Mouse (Mus musculus): ENCODE measurements around the gene Zwilch. TPM values are rescaled to one million over a fixed set of nuclear protein-coding genes. Genes with fewer than 3 reads are reported as not detected.
A peak's percentile ranks its signal among the peaks of the same experiment; 100 is the strongest.
"Not testable (repeated sequence)": the region's sequence is repeated elsewhere in the genome, so short reads cannot be mapped to it uniquely, and the experiment has no call there.

Zwilch gene
- polyA plus RNA-seq, 1 experiment from 2014 or later = 4.1 TPM

DNA sequence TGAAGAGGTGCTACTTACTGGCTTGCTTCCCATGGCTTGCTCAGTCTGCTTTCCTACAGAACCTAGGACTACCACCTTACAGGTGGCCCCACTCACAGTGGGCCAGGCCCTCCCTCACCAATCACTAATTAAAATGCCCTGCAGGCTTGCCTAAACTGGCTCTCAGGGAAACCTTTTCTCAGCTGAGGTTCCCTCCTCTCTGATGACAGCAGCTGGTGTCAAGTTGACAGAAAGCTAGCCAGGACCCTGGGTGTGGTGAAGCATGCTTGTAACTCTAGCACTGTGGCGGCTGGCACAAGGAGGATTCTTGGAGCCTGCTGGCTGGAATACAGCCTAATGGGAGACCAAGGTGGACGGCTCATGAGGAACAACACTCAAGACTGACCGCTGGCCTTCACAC lies 47.6 kb downstream of the Zwilch start:
- H3K4me1 ChIP-seq (replicated peaks; ENCODE audit: control insufficient read depth, insufficient read depth) = no peaks in the 10 kb centered on the region
- H3K9me3 ChIP-seq (ENCODE audit: control insufficient read depth, low read length) = no peaks in the 10 kb centered on the region
- no peak overlapping the region for H3K4me2 ChIP-seq (replicated peaks; ENCODE audit: low read depth)
- H3K9ac ChIP-seq (ENCODE audit: low read length) = no peak overlapping the region
- no peaks in the 10 kb centered on the region for H3K36me3 ChIP-seq (ENCODE audit: control insufficient read depth, insufficient read depth, low read length)
- no peak overlapping the region for H3K4me3 ChIP-seq (ENCODE audit: low read depth, low read length)
- DNase-seq (ENCODE audit: low spot score) (no peak), ATAC-seq (ENCODE audit: low FRiP score, low TSS enrichment) (peak; percentile 8; the same call in 1 of the 2 replicates)
- H3K27me3 ChIP-seq (ENCODE audit: control insufficient read depth, insufficient read depth, low read length) = no peaks in the 10 kb centered on the region
- peak overlapping the region; percentile 63 for H3K27ac ChIP-seq (replicated peaks)
- WGBS = 54% methylated on average over 3 of the region's 3 CpGs
- no peak for TF ChIP-seq EP300 (optimal IDR thresholded peaks at IDR 0.05)
- no peak for TF ChIP-seq CTCF (IDR thresholded peaks at IDR 0.05; ENCODE audit: low read depth)

DNA sequence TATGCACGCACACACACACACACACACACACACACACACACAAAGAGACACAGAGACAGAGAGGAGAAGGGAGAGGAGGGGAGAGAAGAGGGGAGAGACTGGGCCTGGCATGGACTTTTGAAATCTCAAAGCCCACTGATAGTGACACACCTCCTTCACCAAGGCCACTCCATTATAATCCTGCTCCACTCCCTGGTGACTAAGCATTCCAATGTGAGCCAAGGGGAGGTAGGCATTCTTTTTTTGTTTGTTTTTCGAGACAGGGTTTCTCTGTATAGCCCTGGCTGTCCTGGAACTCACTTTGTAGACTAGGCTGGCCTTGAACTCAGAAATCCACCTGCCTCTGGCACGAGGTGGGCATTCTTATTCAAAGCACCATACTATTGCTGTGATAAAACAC lies 48.1 kb downstream of the Zwilch start:
- H3K9me3 ChIP-seq (ENCODE audit: control insufficient read depth, low read length); DNase-seq (ENCODE audit: low spot score); H3K4me2 ChIP-seq (replicated peaks; ENCODE audit: low read depth); H3K4me3 ChIP-seq (ENCODE audit: low read depth, low read length); H3K36me3 ChIP-seq (ENCODE audit: control insufficient read depth, insufficient read depth, low read length); H3K9ac ChIP-seq (ENCODE audit: low read length); H3K27me3 ChIP-seq (ENCODE audit: control insufficient read depth, insufficient read depth, low read length); H3K4me1 ChIP-seq (replicated peaks; ENCODE audit: control insufficient read depth, insufficient read depth): not testable (repeated sequence)
- 46% methylated on average over 3 of the region's 3 CpGs for WGBS
- ATAC-seq (ENCODE audit: low FRiP score, low TSS enrichment) = peak; percentile 64
- peak overlapping the region; percentile 63 for H3K27ac ChIP-seq (replicated peaks)

GRCm38 (mm10) chr9:64122601-64123000 lies 50.3 kb downstream of the Zwilch start:
- Histone ChIP-seq H3K4me3 (ENCODE audit: low read depth, low read length) (no peak overlapping the region), H3K9ac (ENCODE audit: low read length) (no peak overlapping the region), H3K9me3 (ENCODE audit: control insufficient read depth, low read length) (no peaks in the 10 kb centered on the region), H3K4me1 (replicated peaks; ENCODE audit: control insufficient read depth, insufficient read depth) (no peaks in the 10 kb centered on the region), H3K27me3 (ENCODE audit: control insufficient read depth, insufficient read depth, low read length) (no peaks in the 10 kb centered on the region), H3K4me2 (replicated peaks; ENCODE audit: low read depth) (no peak overlapping the region), H3K27ac (replicated peaks) (no peak overlapping the region), H3K36me3 (ENCODE audit: control insufficient read depth, insufficient read depth, low read length) (no peaks in the 10 kb centered on the region)
- WGBS = 91% methylated on average over 10 of the region's 10 CpGs
- DNase-seq (ENCODE audit: low spot score) = no peak
- no peak for ATAC-seq (ENCODE audit: low FRiP score, low TSS enrichment)
- TF ChIP-seq EP300 (optimal IDR thresholded peaks at IDR 0.05) = no peak

DNA sequence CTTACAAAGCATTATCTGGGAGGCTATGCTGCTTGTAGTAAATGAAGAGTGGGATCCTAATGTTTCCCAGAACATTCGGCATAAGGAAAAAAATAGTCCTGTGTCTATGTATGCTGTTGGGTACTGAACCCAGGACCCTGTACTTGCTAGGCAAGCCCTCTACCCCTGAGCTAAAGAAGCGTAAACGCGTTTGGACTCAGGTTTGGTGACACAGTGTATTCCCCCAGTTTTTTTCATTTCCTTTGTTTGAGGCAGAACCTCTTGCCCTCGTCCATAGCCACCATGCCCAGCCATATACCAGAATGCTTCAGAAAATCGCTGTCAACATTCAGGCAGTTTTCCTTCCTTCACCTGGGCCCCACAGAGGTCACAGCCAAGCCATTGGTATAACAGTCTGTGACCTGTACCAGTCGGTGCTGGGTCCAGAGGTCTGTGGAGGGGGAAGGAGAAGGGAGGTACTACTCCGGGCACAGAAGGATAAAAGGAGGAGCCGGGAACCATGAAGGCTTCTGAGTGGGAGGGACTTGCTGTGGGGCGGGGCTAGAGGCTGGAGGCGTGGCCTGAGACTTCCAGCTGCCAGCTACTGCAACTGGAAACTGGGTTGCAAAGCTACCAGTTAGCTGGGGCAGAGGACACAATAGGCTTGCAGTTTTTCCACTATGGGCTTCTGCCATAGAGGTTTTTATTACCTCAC lies 52.2 kb downstream of the Zwilch start:
- ATAC-seq (ENCODE audit: low FRiP score, low TSS enrichment) (peak; percentile 86), DNase-seq (ENCODE audit: low spot score) (peak; percentile 90)
- Histone ChIP-seq H3K9ac (ENCODE audit: low read length) (no peak overlapping the region), H3K27ac (replicated peaks) (no peak overlapping the region), H3K4me2 (replicated peaks; ENCODE audit: low read depth) (no peak overlapping the region), H3K4me3 (ENCODE audit: low read depth, low read length) (no peak overlapping the region), H3K9me3 (ENCODE audit: control insufficient read depth, low read length) (no peaks in the 10 kb centered on the region), H3K27me3 (ENCODE audit: control insufficient read depth, insufficient read depth, low read length) (no peaks in the 10 kb centered on the region), H3K4me1 (replicated peaks; ENCODE audit: control insufficient read depth, insufficient read depth) (no peaks in the 10 kb centered on the region), H3K36me3 (ENCODE audit: control insufficient read depth, insufficient read depth, low read length) (no peaks in the 10 kb centered on the region)
- TF ChIP-seq EP300 (optimal IDR thresholded peaks at IDR 0.05) (no peak), CTCF (IDR thresholded peaks at IDR 0.05; ENCODE audit: low read depth) (no peak)
- WGBS = 41% methylated on average over 11 of the region's 11 CpGs

- H3K9me3 ChIP-seq (ENCODE audit: control insufficient read depth, low read length) = no peaks in the 10 kb centered on the region
- TF ChIP-seq CTCF (IDR thresholded peaks at IDR 0.05; ENCODE audit: low read depth) = peak; percentile 88
- no peak for TF ChIP-seq EP300 (optimal IDR thresholded peaks at IDR 0.05)
- no peak overlapping the region for H3K4me3 ChIP-seq (ENCODE audit: low read depth, low read length)
- H3K4me1 ChIP-seq (replicated peaks; ENCODE audit: control insufficient read depth, insufficient read depth) = no peaks in the 10 kb centered on the region
- H3K27ac ChIP-seq (replicated peaks) = no peak overlapping the region
- H3K9ac ChIP-seq (ENCODE audit: low read length) = no peak overlapping the region
- WGBS = 31% methylated on average over 8 of the region's 8 CpGs
- DNase-seq (ENCODE audit: low spot score) (peak; percentile 85), ATAC-seq (ENCODE audit: low FRiP score, low TSS enrichment) (no peak)
- no peaks in the 10 kb centered on the region for H3K36me3 ChIP-seq (ENCODE audit: control insufficient read depth, insufficient read depth, low read length)
- no peaks in the 10 kb centered on the region for H3K27me3 ChIP-seq (ENCODE audit: control insufficient read depth, insufficient read depth, low read length)
- H3K4me2 ChIP-seq (replicated peaks; ENCODE audit: low read depth) = no peak overlapping the region
These were observed 53.0 kb downstream of the Zwilch start for GRCm38 (mm10) chr9:64119898-64120297.

- H3K4me3 ChIP-seq (ENCODE audit: low read depth, low read length) = no peak within 1 kb of the TSS
- no peak within 1 kb of the TSS for H3K9ac ChIP-seq (ENCODE audit: low read length)
- H3K36me3 ChIP-seq (ENCODE audit: control insufficient read depth, insufficient read depth, low read length) = no peaks in the 10 kb centered on the region
- ATAC-seq (ENCODE audit: low FRiP score, low TSS enrichment) (no peak), DNase-seq (ENCODE audit: low spot score) (no peak)
- no peak within 1 kb of the TSS for H3K27ac ChIP-seq (replicated peaks)
- no peaks in the 10 kb centered on the region for H3K4me1 ChIP-seq (replicated peaks; ENCODE audit: control insufficient read depth, insufficient read depth)
- WGBS = 72% methylated on average over 3 of the region's 3 CpGs
- no peak for TF ChIP-seq CTCF (IDR thresholded peaks at IDR 0.05; ENCODE audit: low read depth)
- no peak for TF ChIP-seq EP300 (optimal IDR thresholded peaks at IDR 0.05)
- H3K4me2 ChIP-seq (replicated peaks; ENCODE audit: low read depth) = no peak within 1 kb of the TSS
- H3K9me3 ChIP-seq (ENCODE audit: control insufficient read depth, low read length) = no peaks in the 10 kb centered on the region
- H3K27me3 ChIP-seq (ENCODE audit: control insufficient read depth, insufficient read depth, low read length) = no peaks in the 10 kb centered on the region
These were observed 56.0 kb downstream of the Zwilch start, which contains the start of gene Lctl for GRCm38 (mm10) chr9:64116876-64117275. TSS of gene Lctl (plus strand) at chr9:64117147.

Data from stomach, postnatal 0 days (tissue).